Mouse (Mus musculus): ENCODE measurements around the gene Ccdc77. TPM values are rescaled to one million over a fixed set of nuclear protein-coding genes. Genes with fewer than 3 reads are reported as not detected.

The Ccdc77 gene
- polyA plus RNA-seq, 1 experiment from 2014 or later: 20.6 TPM

- Histone ChIP-seq H3K27ac (no peak overlapping the region), H3K9ac (no peak overlapping the region), H3K4me1 (no peaks in the 10 kb centered on the region), H3K27me3 (replicated peaks) (no peaks in the 10 kb centered on the region), H3K9me3 (no peaks in the 10 kb centered on the region), H3K4me2 (no peak overlapping the region), H3K36me3 (no peaks in the 10 kb centered on the region), H3K4me3 (replicated peaks) (no peak overlapping the region)
- 52% methylated on average over 6 of the region's 6 CpGs for WGBS
- no peak for ATAC-seq (ENCODE audit: insufficient read depth, low FRiP score, low read depth)
Observed at GRCm38 (mm10) chr6:120275301-120275700, 88.9 kb downstream of the Ccdc77 start.

DNA sequence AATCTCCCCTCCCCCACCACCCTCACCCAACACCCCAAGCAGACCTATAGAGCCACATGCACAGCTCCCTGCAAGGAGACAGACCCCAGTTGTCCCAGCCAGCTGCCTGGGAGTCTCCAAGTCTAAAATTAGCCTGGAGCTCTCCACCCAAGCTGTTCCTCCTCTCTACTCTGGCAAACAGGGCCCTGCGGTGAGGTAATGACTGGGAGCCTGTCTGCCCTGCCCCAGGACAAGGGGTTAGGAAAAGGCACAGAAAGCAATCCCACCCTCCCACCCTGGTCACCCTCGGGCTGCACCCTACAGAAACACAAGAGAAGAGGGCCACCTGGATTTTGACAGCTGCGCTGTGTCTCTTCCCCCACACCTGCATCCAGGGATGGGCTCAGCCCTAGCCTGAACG lies 89.3 kb downstream of the Ccdc77 start:
- no peak overlapping the region for H3K9ac ChIP-seq
- H3K27ac ChIP-seq: no peak overlapping the region
- 45% methylated on average over 4 of the region's 4 CpGs for WGBS
- ATAC-seq (ENCODE audit: insufficient read depth, low FRiP score, low read depth): no peak
- no peaks in the 10 kb centered on the region for H3K27me3 ChIP-seq (replicated peaks)
- H3K4me3 ChIP-seq (replicated peaks): no peak overlapping the region
- H3K4me1 ChIP-seq: no peaks in the 10 kb centered on the region
- H3K4me2 ChIP-seq: no peak overlapping the region
- no peaks in the 10 kb centered on the region for H3K9me3 ChIP-seq
- no peaks in the 10 kb centered on the region for H3K36me3 ChIP-seq

Other genes starting within 250 kb of the Ccdc77 start
- gene D330020A13Rik, start 70.0 kb downstream of the Ccdc77 start, polyA plus RNA-seq (2015; fragmentation: Nextera tagmentation; extraction: Ambion mirVana): 0.21 and 0.40 TPM in 2 replicates
- 0.72 and 0.73 TPM in 2 replicates for gene B4galnt3, start 69.8 kb downstream of the Ccdc77 start, polyA plus RNA-seq (2015; fragmentation: Nextera tagmentation; extraction: Ambion mirVana)
- gene Kdm5a, start 250 bp downstream of the Ccdc77 start, polyA plus RNA-seq (2015; fragmentation: Nextera tagmentation; extraction: Ambion mirVana): 38.6 and 41.7 TPM in 2 replicates
- 7.2 and 7.5 TPM in 2 replicates for gene Il17ra, start 98.9 kb upstream of the Ccdc77 start, polyA plus RNA-seq (2015; fragmentation: Nextera tagmentation; extraction: Ambion mirVana)
- gene Tmem121b, start 129.4 kb upstream of the Ccdc77 start, polyA plus RNA-seq (2015; fragmentation: Nextera tagmentation; extraction: Ambion mirVana): 0.12 and 0.15 TPM in 2 replicates
- gene Hdhd5, start 166.9 kb upstream of the Ccdc77 start, polyA plus RNA-seq (2015; fragmentation: Nextera tagmentation; extraction: Ambion mirVana): 15.2 and 20.5 TPM in 2 replicates

All from stomach, embryonic 15.5 days (tissue).